Mouse (Mus musculus): Measurements from ENCODE around the gene Pabpn1l. TPM values are rescaled to one million over a fixed set of nuclear protein-coding genes. Genes with fewer than 3 reads are reported as not detected.

The Pabpn1l gene
- total RNA-seq (2023): not detected in 2 replicates

GRCm38 (mm10) chr8:122622727-122623126 is at the start of gene Pabpn1l:
Gene Pabpn1l (minus strand): TSS chr8:122622739.

GRCm38 (mm10) chr8:122611295-122612133 is 11.0 kb downstream of the Pabpn1l start, which contains the start of the genes Galns and Trappc2l:
Gene Galns (minus strand): TSS chr8:122611463.
Gene Trappc2l (plus strand): TSS chr8:122611640.

GRCm38 (mm10) chr8:122576648-122577022 is 45.9 kb downstream of the Pabpn1l start, which contains the start of gene Aprt:
Gene Aprt (minus strand): TSS chr8:122576909.

Other genes with a start within 250 kb of the Pabpn1l start
- gene Zc3h18, start 246.1 kb downstream of the Pabpn1l start, total RNA-seq (2023): 47.4 and 75.2 TPM in 2 replicates
- 0.98 TPM in 1 of 2 replicates, not detected in the other for gene Il17c, start 200.7 kb downstream of the Pabpn1l start, total RNA-seq (2023)
- 796 and 813 TPM in 2 replicates for gene Cyba, start 189.8 kb downstream of the Pabpn1l start, total RNA-seq (2023)
- 8.7 and 10.0 TPM in 2 replicates for gene Mvd, start 179.3 kb downstream of the Pabpn1l start, total RNA-seq (2023)
- not detected in 2 replicates for gene Snai3, start 162.0 kb downstream of the Pabpn1l start, total RNA-seq (2023)
- gene Rnf166, start 146.7 kb downstream of the Pabpn1l start, total RNA-seq (2023): 47.1 and 54.5 TPM in 2 replicates
- gene Ctu2, start 146.6 kb downstream of the Pabpn1l start, total RNA-seq (2023): 13.2 and 15.3 TPM in 2 replicates
- 24.0 and 38.7 TPM in 2 replicates for gene Piezo1, start 71.4 kb downstream of the Pabpn1l start, total RNA-seq (2023)
- 56.1 and 75.3 TPM in 2 replicates for gene Cdt1, start 54.7 kb downstream of the Pabpn1l start, total RNA-seq (2023)
- 160 and 176 TPM in 2 replicates for gene Aprt, start 45.8 kb downstream of the Pabpn1l start, total RNA-seq (2023)
- gene Galns, start 11.3 kb downstream of the Pabpn1l start, total RNA-seq (2023): 74.4 and 111 TPM in 2 replicates
- 38.8 and 41.0 TPM in 2 replicates for gene Trappc2l, start 11.1 kb downstream of the Pabpn1l start, total RNA-seq (2023)
- 13.8 and 15.5 TPM in 2 replicates for gene Cbfa2t3, start 76.4 kb upstream of the Pabpn1l start, total RNA-seq (2023)
- gene Acsf3, start 152.7 kb upstream of the Pabpn1l start, total RNA-seq (2023): 3.9 and 7.3 TPM in 2 replicates
- gene Cdh15, start 225.2 kb upstream of the Pabpn1l start, total RNA-seq (2023): not detected in 2 replicates